Comparison of ENCODE assay signal across 12 mouse cellular contexts in genomic region chr11:23767928-23768327, GRCm38 (mm10).
"Had no signal": no experiment of that assay in that cellular context is flagged by ENCODE, and none has a peak within 500 bp of the region (broad histone marks: within the 10 kb centered on the region; RNA-seq: fewer than 3 reads in every experiment).

No protein-coding gene starts in this region.

- H3K36me3 ChIP-seq: limb, embryonic 12.5 days; liver, embryonic 13.5 days; midbrain, embryonic 13.5 days had no signal

- H3K4me2 ChIP-seq: limb, embryonic 12.5 days; liver, embryonic 13.5 days; midbrain, embryonic 13.5 days had no signal

- H3K9me3 ChIP-seq: limb, embryonic 12.5 days; liver, embryonic 13.5 days; midbrain, embryonic 13.5 days had no signal

- H3K4me3 ChIP-seq: limb, embryonic 12.5 days; liver, embryonic 13.5 days; midbrain, embryonic 13.5 days had no signal

- H3K27ac ChIP-seq: kidney, postnatal 0 days; limb, embryonic 12.5 days; liver, embryonic 13.5 days; midbrain, embryonic 13.5 days had no signal

- ATAC-seq: liver, postnatal 0 days; midbrain, embryonic 13.5 days had no signal

- H3K9ac ChIP-seq: limb, embryonic 12.5 days; liver, embryonic 13.5 days; liver, postnatal 0 days; midbrain, embryonic 13.5 days had no signal

- DNase-seq: kidney, adult 11 months; kidney, adult 9 months; kidney, postnatal 36 days; layer of hippocampus, adult 9-11 months; liver; liver, embryonic 13.5 days; liver, postnatal 0 days; right cerebral cortex, adult 18-20 months; thymus, postnatal 36 days had no signal
